Mouse (Mus musculus) liver, adult 2 months (tissue): Measurements from ENCODE around the gene Ism2.

ENCODE experiments used
- CTCF ChIP-seq: fragments of 200-500 bp; IDR thresholded peaks from 2 replicates; pipeline ENCODE4 v1.5.1; 2011; ENCODE audit warnings: low read depth, low read length, control low read depth
- POLR2A ChIP-seq: fragments of 200-500 bp; IDR thresholded peaks from 2 replicates; pipeline ENCODE4 v1.6.1; 2011; ENCODE audit warnings: low read length, control low read depth; ENCODE audit not compliant: insufficient read depth; ENCODE audit errors: extremely low read depth

DNA sequence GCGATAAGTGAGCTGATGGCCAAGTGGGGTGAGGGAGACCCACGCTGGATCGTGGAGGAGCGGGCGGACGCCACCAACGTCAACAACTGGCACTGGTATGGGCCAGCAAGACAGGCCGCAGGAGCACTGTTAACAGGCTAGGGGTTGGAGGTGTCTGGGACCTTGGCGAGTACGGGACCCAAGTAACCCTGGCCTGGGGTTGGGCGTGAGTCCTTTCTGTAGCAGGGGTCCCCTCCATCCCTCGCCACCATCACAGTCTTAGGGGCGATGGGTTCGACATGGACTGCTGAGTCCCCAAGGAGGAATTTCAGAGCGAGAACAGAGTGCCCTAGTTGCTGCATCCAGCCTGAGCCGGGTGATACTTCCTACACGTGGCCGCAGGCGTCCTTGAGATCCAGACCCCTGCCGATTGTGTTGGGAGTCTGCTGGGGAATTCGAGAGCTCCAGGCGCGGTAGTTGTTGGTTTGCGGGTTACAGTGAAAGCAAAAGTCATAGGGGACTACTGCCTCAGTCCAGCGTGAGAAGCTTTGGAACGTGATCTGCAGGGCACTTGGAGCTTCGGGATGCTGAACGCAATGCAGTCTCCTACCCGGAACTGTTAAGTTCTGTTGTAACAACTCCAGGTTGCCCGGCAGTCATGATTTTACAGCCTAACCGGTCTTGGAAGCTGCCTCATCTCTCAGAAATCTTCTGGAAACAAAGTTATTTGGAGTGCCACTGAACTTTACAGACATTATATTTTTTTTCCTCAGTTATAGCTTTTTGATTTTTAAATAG is 32.5 kb downstream of the Ism2 start:
- TF ChIP-seq CTCF, result no peak
- TF ChIP-seq POLR2A, result no peak
